Mouse (Mus musculus) 3134 (cell line): ENCODE results near the gene Cd300c.
"Not testable (repeated sequence)": the region's sequence is repeated elsewhere in the genome, so short reads cannot be mapped to it uniquely, and the experiment has no call there.

Experiments used
- DNase-seq: peaks from one replicate; pipeline ENCODE4 v3.0.0-alpha.2; 2011; ENCODE audit warnings: low spot score; ENCODE audit not compliant: insufficient read length; ENCODE audit errors: extremely low read depth

Gene Cd300c

DNA sequence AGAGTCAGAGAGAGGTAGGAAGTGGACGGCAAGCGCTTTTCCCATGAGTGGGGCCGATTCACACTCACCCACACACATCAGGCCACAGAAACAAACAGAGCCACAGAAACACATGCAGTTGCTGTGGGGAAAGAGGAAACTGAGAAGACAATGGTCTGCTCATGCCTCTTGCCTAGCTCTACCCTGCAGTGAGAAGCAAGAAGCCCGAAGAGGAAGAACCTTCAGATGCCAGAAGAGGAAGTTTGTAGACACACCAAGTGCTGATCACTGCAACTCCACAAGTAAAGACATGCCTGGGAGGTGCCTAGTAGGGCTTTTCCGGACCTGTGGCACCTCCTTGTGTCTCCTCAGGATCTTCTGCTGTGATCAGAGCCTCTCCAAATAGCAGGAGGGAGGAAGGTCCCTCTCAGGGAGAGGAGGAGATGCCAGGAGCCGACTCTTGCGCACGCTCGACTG is at the start of gene Cd300c:
Cd300c (minus strand) TSS at position 406 of the 456 bp plus-strand sequence.
- DNase-seq = no peak

DNA sequence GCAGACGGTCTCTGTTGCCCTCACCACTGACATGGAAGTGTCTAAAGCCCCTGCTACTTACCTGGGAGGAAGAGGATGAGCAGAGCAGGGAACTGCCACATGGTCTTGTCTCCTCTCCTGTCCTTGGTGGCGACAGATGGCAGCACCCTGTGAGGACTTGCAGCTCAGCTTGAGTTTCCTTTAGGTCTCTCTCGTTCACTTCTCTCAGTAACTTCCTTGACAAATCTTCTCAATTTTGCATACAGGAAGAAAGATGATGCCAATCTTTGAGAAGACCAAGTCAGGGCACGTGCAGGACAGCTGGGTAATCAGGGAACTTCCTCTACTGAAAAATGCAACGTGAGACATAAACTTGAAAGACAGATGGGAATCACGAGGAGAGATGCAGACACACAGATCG is 47.1 kb upstream of the Cd300c start, which contains the start of gene Cd300ld2:
Cd300ld2 (minus strand) TSS at position 101 of the 400 bp plus-strand sequence.
- DNase-seq = not testable (repeated sequence)

DNA sequence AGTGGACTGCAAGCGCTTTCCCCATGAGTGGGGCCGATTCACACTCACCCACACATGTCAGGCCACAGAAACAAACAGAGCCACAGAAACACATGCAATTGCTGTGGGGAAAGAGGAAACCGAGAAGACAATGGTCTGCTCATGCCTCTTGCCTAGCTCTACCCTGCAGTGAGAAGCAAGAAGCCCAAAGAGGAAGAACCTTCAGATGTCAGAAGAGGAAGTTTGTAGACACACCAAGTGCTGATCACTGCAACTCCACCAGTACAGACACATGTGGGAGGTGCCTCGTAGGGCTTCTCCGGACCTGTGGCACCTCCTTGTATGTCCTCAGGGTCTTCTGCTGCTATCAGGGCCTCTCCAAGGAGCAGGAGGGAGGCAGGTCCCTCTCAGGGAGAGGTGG is 35.1 kb upstream of the Cd300c start:
- DNase-seq = no peak

DNA sequence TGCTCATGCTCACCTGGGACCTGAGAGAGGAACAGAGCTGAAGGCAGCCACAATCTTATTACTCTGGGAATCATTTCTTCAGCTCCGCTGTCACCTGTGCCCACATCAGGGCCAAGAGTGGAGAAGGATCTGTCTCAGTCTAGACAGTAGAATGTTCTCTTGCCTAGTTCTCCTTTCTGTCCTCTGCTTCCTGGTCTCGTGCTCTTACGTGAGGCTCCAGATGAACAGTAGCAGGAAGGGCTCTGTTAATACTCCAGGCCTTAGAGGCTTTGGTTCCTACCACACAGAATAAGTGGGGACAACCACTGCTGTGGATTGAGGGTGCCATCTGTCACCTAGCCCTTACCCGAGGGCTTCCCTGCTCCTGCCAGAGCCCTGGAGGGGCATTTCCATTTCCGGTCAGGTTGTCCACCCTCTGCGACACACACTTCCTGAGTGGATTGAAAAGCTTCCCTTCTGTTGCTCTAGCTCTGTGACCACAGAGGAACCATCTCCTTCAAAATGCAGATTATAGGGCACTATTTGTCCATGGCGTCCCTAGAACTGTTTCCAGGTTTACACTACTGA is 32.6 kb upstream of the Cd300c start, which contains the start of gene Cd300c2:
Cd300c2 (minus strand) TSS at position 407 of the 567 bp plus-strand sequence.
- DNase-seq = no peak

DNA sequence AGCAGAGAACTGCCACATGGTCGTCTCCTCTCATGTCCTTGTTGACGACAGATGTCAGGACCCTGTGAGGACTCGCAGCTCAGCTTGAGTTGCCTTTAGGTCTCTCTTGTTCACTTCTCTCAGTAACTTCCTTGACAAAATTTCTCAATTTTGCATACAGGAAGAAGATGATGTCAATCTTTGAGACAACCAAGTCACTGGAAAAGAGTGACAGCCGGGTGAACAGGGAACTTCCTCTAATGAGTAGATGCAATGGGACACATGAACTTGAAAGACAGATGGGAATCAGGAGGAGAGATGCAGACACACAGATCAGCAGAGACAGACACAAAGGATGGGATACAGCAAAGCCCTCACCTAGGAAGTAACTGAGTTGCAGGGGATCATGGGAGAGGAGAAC is 20.8 kb upstream of the Cd300c start, which contains the start of gene Cd300ld:
Cd300ld (minus strand) TSS at position 130 of the 400 bp plus-strand sequence.
- no peak for DNase-seq

DNA sequence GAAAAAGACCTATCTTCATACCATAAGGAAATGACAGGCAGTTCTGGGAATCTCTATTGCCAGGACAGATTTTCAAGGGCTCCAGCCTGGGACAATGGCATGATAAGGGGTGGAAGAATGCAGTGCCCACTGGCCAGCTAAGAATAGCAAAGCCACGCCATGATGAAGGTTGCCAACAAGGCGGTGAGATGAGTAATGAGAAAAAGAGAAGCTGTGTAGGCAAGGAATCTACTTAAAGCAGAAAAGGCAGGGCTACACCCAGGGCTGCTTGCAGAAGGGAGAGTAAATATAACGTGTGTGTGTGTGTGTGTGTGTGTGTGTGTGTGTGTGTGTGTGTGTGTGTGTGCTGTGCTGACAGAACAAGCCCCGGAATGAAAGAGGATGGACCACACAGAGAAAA is 12.9 kb upstream of the Cd300c start:
- DNase-seq = peak; percentile 69

DNA sequence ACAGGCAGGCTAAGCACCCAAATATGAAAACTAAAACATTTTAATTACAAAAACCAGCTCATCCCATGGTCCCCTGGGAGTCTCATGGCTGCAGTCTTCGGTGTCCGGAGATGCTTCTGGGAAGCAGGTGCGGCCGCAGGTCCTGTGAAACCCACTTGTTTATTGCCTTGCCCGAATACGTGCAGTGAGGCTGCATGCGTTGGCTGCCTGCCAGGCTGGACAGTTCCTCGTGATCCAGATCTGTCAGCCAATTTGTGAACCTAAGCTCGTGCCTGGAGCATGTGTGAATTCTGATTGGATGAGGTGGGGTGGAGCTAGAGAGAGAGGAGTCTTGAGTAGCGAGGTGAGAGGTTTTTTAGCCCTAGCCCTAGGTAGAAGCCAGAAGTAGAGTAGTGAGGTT is 3.8 kb upstream of the Cd300c start:
- no peak for DNase-seq

DNA sequence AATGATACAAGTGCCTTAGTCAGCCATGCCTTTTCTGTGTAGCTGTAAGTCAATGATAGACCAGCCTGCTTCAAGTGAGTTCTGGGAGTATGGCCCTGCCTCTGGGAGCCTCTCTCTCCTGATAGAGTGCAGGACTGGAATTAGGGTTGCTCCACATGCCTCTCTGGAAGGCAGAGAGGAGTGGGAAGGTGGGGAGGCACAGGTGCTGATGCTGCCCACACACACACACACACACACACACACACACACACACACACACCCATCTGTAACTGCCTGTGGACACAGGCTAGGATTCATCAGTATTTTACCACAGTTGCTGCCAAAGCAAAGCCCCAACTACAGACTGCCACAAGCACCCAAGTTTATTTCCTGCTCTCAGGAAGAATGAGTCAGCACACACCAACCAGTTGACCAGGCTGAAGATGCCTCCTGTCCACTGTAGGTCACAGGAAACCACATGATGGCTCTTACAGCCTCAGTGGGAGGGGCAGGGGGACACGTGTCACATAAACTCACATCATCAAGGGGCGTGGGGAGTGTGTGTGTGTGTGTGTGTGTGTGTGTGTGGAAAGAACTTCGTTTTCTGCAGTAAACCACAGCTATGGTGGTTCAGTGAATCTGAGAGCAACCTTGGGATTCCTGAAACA is 3.7 kb downstream of the Cd300c start:
- DNase-seq = peak; percentile 86

DNA sequence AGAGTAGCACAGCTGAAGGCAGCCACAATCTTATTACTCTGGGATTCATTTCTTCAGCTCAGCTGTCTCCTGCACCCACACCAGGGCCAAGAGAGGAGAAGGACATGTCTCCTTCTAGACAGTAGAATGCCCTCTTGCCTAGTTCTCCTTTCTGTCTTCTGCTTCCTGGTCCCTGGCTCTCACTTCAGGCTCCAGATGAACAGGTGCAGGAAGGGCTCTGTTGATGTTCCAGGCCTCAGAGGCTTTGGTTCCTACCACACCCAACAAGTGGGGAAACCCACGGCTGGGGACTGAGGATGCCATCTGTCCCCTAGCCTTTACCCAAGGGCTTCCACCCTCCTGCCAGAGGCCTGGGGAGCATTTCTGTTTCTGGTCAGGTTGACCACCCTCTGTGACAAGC is 8.6 kb downstream of the Cd300c start:
- DNase-seq = no peak

DNA sequence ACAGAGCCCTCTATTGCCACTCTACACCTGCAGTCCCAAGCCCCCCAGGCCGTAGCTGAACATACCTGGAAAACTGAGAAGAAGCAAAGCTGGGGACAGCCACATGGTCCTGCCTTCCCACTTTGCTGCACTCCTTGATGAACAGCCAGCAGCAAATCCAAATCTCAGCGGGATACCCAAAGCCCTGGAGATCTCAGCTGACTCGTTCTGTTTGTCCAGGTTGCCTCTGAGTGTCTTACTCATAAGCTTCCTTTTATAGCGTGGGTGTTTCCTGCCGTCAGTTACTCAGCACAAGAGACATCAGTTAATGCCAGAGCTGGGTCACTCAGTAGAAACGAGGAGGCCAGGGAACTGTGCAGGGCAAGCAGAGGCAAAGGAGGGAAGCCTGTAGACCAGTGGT is 34.8 kb downstream of the Cd300c start, which contains the start of gene Cd300lb:
Cd300lb (minus strand) TSS at position 243 of the 400 bp plus-strand sequence.
- no peak for DNase-seq

DNA sequence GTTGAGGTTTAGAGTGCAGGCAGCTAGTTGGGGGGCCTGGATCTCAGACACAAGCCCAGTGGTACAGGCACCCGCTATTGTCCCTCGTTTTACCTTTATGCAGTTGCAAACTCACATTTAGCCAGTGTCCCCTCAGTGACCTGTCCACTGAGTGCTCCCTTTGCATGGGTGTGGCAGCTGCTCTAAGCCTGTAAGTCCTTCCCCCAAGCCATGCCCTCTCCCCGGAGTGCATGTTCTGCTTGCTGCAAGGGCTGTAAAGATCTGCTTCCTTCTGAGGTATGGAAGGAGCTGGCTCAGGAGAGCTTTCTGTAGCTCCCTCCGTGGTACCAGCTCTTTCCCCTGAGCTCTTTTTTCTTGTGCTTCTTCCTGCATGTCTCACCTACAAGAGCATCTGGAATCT is 35.4 kb downstream of the Cd300c start:
- peak; percentile 25 for DNase-seq

DNA sequence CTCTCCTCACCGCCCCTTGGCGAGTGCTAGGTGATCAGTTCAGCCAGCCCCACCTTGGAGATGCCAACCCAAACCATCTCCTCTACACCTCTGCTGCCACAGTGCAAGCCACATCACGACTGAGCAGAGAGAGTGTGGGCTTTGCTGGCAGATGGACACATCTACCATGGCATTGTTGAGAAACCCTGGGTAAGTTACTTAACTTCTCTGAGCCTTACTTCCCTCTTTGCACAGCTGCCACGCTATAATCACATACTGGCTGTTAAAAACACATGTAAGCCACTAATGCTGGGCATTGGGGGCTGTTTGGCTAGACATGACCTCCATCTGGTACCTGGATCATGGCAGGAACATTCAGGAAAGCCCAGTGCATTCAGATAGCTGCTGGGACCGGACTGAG is 37.9 kb downstream of the Cd300c start:
- DNase-seq = no peak

DNA sequence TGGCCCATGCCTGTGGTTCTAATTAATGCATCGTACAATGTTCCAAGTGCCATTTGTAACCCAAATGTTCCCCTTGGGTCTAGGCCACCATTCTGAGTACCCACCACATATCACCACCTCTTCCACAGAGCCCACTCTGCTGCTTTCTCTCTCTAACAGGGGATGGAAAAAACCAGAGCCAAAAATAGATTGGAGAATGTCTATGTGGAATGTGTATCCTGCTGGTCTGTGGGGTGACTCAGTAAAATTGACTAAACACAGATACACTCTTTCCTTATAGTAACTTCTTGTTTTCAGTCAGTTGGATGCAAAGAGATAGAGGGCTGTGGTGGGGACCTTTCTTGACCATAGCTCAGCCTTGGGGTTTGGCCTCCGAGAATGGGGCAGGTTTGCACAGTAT is 39.4 kb downstream of the Cd300c start:
- DNase-seq = peak; percentile 52

DNA sequence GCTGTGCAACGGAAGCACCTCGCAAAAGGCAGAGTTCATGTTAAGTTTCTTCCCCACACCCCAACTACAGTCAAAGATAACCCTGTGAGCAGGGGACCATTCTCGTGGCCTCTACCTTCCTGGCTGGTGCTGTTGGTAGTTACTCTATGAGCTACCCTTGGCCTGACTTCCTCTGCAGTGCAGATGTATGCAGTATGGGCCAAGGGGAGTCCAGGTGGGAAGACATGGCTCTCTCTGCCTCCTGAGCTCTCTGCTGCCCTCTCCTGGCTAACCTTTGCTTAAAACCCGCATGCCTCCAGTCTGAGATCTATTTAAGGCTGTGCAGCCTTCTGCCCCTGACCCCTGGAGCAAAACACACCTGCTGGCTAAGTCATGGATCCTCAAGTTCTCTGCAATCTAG is 45.0 kb downstream of the Cd300c start:
- DNase-seq = no peak

DNA sequence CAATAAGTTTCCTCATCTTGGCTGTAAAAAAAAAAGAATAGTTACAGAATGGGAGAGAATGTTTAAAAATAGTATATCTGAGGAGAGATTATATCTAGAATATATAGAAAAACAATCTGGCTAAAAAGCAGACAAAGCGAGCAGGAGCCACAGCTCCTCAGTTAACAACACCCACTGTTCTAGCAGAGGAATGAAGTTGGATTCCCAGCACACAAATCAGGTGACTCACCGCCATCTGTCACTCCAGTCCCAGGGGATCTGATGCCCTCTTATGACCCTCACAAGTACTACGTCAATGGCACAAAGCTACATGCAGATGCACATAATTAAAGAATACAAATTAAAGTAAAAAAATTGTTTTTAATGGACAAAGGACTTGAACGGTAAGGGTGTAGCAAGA is 46.5 kb downstream of the Cd300c start:
- DNase-seq = peak; percentile 33

DNA sequence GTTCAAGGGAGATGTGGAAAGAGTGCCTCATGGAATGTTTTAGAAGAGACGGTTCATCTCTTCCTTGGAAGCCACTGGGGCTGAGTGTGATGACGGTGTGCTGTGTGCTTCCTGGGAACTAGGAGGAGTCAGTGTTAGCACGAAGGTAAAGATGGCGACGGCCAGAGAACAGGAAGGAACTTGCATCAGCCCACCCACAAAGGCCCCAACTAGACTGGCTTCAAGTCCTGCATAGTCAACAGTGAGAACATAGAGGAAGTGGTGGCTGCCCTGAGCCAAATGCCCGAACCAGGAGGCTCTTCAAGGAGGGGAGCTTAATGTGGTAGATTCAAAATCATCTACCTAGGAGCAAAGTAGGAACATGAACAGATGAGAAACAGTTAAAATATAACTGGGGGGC is 51.8 kb downstream of the Cd300c start:
- DNase-seq = no peak

DNA sequence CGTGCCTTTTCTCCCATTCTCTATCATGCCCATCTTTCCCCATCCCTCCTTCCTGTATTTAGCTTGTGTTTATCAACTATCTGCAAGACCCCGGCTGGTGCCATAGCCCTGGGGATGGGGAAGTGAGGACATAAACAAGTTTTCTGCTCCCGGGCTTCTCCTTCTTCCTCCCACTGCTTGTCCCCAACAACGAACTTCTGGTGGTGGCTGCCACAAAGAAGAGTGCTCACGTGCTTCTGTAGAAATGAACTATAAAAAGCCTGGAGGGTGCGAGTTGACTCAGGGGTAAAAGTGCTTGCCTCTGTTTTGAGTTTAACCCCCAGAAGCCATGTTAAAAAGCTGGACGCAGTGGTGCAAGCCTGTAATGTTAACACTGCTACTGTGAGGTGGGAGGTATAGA is 54.0 kb downstream of the Cd300c start:
- DNase-seq = no peak

DNA sequence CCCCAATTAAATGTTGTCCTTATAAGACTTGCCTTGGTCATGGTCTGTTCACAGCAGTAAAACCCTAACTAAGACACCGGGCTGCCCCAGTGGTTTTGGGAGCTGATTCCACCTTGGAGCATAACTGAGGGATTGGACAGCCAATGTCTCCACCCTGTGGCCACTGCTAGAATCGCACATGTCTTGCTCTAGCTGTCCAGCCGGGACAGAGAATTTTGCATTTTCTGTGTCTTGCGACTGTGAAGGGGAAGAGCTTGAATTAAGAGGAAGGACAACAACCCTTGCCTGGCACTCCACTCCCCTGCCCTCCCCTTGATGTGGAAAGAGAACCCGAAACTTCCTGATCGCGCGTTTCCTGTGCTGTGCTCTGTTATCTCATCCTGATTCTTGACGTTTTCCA is 56.1 kb downstream of the Cd300c start:
- peak; percentile 31 for DNase-seq

DNA sequence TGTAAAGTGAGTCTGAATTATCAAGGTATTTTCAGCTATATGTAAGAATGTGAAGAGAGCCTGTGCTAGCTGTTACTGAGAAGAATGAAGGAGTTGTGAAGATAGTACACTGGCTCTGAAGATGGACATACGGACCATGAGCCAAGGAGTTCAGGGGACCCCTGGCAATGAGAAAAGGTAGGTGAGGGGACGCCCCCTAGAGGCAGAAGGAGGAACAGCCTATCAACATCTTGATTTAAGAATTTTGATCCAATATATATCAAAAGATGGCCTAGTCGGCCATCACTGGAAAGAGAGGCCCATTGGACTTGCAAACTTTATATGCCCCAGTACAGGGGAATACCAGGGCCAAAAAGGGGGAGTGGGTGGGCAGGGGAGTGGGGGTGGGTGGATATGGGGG is 59.4 kb downstream of the Cd300c start:
- not testable (repeated sequence) for DNase-seq

DNA sequence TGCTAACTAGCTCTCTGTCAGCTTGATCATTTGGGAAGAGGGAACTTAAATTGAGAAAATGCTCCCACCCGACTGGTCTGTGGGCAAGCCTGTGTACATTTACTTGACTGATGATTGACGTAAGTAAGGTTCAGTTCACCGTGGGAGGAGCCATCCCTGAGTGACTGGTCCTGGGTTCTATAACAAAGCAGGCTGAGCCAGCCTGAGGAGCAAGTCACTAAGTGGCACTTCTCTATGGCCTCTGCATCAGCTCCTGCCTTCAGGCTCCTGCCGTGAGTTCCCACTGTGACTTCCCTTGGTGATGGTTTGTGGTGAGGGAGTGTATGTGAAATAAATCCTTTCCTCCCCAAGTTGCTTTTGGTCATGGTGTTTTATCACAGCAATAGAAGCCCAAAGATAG is 60.9 kb downstream of the Cd300c start:
- no peak for DNase-seq

DNA sequence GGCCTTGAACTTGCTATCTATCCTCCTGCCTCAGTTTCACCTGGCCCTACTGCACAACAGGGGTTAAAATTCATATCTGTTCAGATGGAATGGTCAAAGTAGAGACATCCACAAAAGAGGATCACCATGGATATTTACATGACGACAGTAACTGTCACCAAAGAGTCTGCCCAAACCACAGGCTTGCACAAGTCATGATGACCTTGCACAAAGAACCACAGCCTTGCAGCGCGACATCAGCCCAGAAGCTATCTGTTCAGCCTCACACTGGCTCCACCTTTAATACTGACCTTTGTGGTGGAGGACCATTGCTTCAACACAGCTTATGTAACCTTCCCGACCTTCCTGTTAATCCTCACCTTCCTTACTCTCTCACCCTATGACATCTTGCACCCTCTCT is 61.4 kb downstream of the Cd300c start:
- no peak for DNase-seq
